ENCODE assay signal across 19 mouse cellular contexts in the genomic region with DNA sequence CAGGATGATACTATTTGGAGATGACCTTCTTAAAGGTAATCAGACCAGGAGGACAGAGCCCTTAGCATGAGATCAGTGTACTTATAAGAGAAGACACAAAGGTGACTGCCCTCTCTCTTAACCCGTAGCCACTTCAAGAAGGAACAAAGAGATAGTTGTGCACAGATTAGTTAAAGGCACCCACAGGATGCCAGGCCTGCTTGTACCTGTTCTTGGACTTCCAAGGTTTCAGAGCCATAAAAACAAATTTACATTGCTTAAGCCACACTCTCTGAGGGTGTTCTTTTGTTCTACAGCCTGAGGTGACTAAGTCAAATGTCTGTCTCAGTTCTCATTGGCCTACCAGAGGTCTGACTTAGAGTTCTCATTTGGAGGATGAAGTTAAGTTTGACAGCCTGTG.
DNase-seq lines count a peak whose midpoint lies in the region; TF ChIP-seq lines count a peak whose summit lies in the region.
"Had no signal": no experiment of that assay in that cellular context is flagged by ENCODE, and none has a peak within 500 bp of the region (broad histone marks: within the 10 kb centered on the region; RNA-seq: fewer than 3 reads in every experiment).

No protein-coding gene starts in this region.

- intact Hi-C loops in heart, postnatal 14 days (cut with DNase I): no loop called here

- no peak for TF ChIP-seq CTCF in layer of hippocampus, adult 2 months (conservative IDR thresholded peaks at IDR 0.05)

- no peak overlapping the region for H3K27ac ChIP-seq in layer of hippocampus, adult 2 months

- DNase-seq in heart, adult 11 months: peak; percentile 61
- DNase-seq in heart, postnatal 14 days: no peak
- peak; percentile 53 for DNase-seq in ZHBTc4 (ENCODE audit: low read depth, low spot score)
- peak; percentile 88 for DNase-seq in fat pad, adult 2 months (ENCODE audit: extremely low read depth, low read depth, low spot score)
- DNase-seq in gonadal fat pad, adult 2 months (ENCODE audit: low read depth): peak; percentile 70
- DNase-seq in layer of hippocampus, adult 2 months (ENCODE audit: low spot score in 2 of 2): no peak
- DNase-seq in urinary bladder, adult 2 months (ENCODE audit: low spot score): no peak
- DNase-seq in adrenal gland, adult (ENCODE audit: inconsistent age in 2 of 2, low spot score in 1 of 2): no peak
- DNase-seq: adrenal gland, adult 2 months; adrenal gland, adult 8-10 months; adrenal gland, postnatal 10 days; adrenal gland, postnatal 14 days; adrenal gland, postnatal 25 days; adrenal gland, postnatal 36 days; B cell, adult 2 months; cerebellum, adult 11 months; cerebellum, adult 11-12 months; cerebellum, adult 18-20 months; cerebellum, adult 2 months had no signal

- no peak overlapping the region for H3K4me3 ChIP-seq in layer of hippocampus, adult 2 months

Comparison
In these comparisons a context has a peak if more than half of its experiments do, and no peak if none do; other contexts are left out.
1. DNase-seq: peak in heart, adult 11 months (single experiment), ZHBTc4 (single experiment), fat pad, adult 2 months (single experiment) and gonadal fat pad, adult 2 months (single experiment); none in heart, postnatal 14 days (0 of 2), layer of hippocampus, adult 2 months (0 of 2), urinary bladder, adult 2 months (single experiment) and adrenal gland, adult (0 of 2).